Mouse (Mus musculus) midbrain, embryonic 13.5 days (tissue): ENCODE measurements at regions not wholly inside any gene's neighbourhood (a gene's known extent, or its start where the extent isn't known, plus 50 kb on each side); places are given as distances from the start of the nearest gene placed in this dataset.

Source experiments
- ATAC-seq: fragments of 200-750 bp; cut with Nextera tagmentation; 2 replicates; pipeline ENCODE4 v1.8.0; 2017; ENCODE audit warnings: mild to moderate bottlenecking, moderate TSS enrichment, moderate library complexity
- H3K27ac ChIP-seq: fragments of 300-500 bp; sonication (generic); 2 replicates; pipeline ENCODE4 v1.5.1; 2015; ENCODE audit warnings: inconsistent platforms, mild to moderate bottlenecking, moderate library complexity
- H3K27me3 ChIP-seq: fragments of 300-500 bp; sonication (generic); 2 replicates; pipeline ENCODE4 v1.6.1; 2015; ENCODE audit warnings: mild to moderate bottlenecking, inconsistent platforms
- H3K36me3 ChIP-seq: fragments of 300-500 bp; sonication (generic); 2 replicates; pipeline ENCODE4 v1.6.1; 2015; ENCODE audit warnings: mild to moderate bottlenecking, inconsistent platforms
- H3K4me1 ChIP-seq: fragments of 300-500 bp; sonication (generic); replicated peaks from 2 replicates; pipeline ENCODE4 v1.6.1; 2015; ENCODE audit warnings: inconsistent platforms
- H3K4me2 ChIP-seq: fragments of 300-500 bp; sonication (generic); replicated peaks from 2 replicates; pipeline ENCODE4 v1.6.1; 2015; ENCODE audit warnings: moderate library complexity, mild to moderate bottlenecking, inconsistent platforms
- H3K4me3 ChIP-seq: fragments of 300-500 bp; sonication (generic); replicated peaks from 2 replicates; pipeline ENCODE4 v1.5.1; 2015; ENCODE audit warnings: mild to moderate bottlenecking, inconsistent platforms
- H3K9ac ChIP-seq: fragments of 300-500 bp; sonication (generic); replicated peaks from 2 replicates; pipeline ENCODE4 v1.6.1; 2015; ENCODE audit warnings: mild to moderate bottlenecking, inconsistent platforms
- H3K9me3 ChIP-seq: fragments of 300-500 bp; sonication (generic); 2 replicates; pipeline ENCODE4 v1.6.1; 2016; ENCODE audit warnings: mild to moderate bottlenecking, inconsistent platforms
- WGBS: fragments of 180-500 bp; shearing (Covaris S2); methylation state at CpG from one replicate; pipeline ENCODE4 v1.1.7; 2015; 5-methylcytosine and 5-hydroxymethylcytosine counted together

- Histone ChIP-seq H3K27ac (no peak overlapping the region), H3K4me2 (no peak overlapping the region), H3K27me3 (no peaks in the 10 kb centered on the region), H3K9me3 (no peaks in the 10 kb centered on the region), H3K9ac (no peak overlapping the region), H3K4me3 (no peak overlapping the region), H3K4me1 (no peaks in the 10 kb centered on the region), H3K36me3 (no peaks in the 10 kb centered on the region)
- no peak for ATAC-seq
- 92% methylated on average over 10 of the region's 10 CpGs for WGBS
These were observed 106.6 kb upstream of the Id2 start for GRCm38 (mm10) chr12:25203371-25204067.

GRCm38 (mm10) chr12:25200161-25200560 lies 103.2 kb upstream of the Id2 start:
- H3K9ac ChIP-seq = no peak overlapping the region
- WGBS = 95% methylated on average over 4 of the region's 4 CpGs
- H3K27ac ChIP-seq = no peak overlapping the region
- ATAC-seq = no peak
- H3K9me3 ChIP-seq = no peaks in the 10 kb centered on the region
- H3K36me3 ChIP-seq = no peaks in the 10 kb centered on the region
- H3K4me3 ChIP-seq = no peak overlapping the region
- H3K4me2 ChIP-seq = no peak overlapping the region
- no peaks in the 10 kb centered on the region for H3K27me3 ChIP-seq
- H3K4me1 ChIP-seq = no peaks in the 10 kb centered on the region

- no peak for ATAC-seq
- WGBS = 35% methylated on average over 3 of the region's 4 CpGs
- Histone ChIP-seq H3K4me1 (no peaks in the 10 kb centered on the region), H3K4me2 (no peak overlapping the region), H3K36me3 (no peaks in the 10 kb centered on the region), H3K27me3 (no peaks in the 10 kb centered on the region), H3K9ac (no peak overlapping the region), H3K4me3 (no peak overlapping the region), H3K9me3 (no peaks in the 10 kb centered on the region), H3K27ac (no peak overlapping the region)
These were observed 100.8 kb upstream of the Id2 start for GRCm38 (mm10) chr12:25197757-25198156.

- no peak for ATAC-seq
- Histone ChIP-seq H3K4me3 (no peak overlapping the region), H3K4me2 (no peak overlapping the region), H3K9me3 (no peaks in the 10 kb centered on the region), H3K27me3 (no peaks in the 10 kb centered on the region), H3K36me3 (no peaks in the 10 kb centered on the region), H3K27ac (no peak overlapping the region), H3K4me1 (no peaks in the 10 kb centered on the region), H3K9ac (no peak overlapping the region)
- 94% methylated on average over 4 of the region's 4 CpGs for WGBS
These were observed 99.1 kb upstream of the Id2 start for GRCm38 (mm10) chr12:25196022-25196421.

GRCm38 (mm10) chr12:25192216-25192615 lies 95.3 kb upstream of the Id2 start:
- no peaks in the 10 kb centered on the region for H3K36me3 ChIP-seq
- no peak overlapping the region for H3K4me3 ChIP-seq
- H3K9ac ChIP-seq = no peak overlapping the region
- no peaks in the 10 kb centered on the region for H3K27me3 ChIP-seq
- H3K27ac ChIP-seq = no peak overlapping the region
- no peak overlapping the region for H3K4me2 ChIP-seq
- no peak for ATAC-seq
- 94% methylated on average over 6 of the region's 6 CpGs for WGBS
- 0 out of 2 replicates have a peak, but pooled peaks cover 3% of the 10 kb centered on the region for H3K4me1 ChIP-seq
- no peaks in the 10 kb centered on the region for H3K9me3 ChIP-seq

- H3K9me3 ChIP-seq = no peaks in the 10 kb centered on the region
- H3K27ac ChIP-seq = no peak overlapping the region
- H3K36me3 ChIP-seq = no peaks in the 10 kb centered on the region
- H3K27me3 ChIP-seq = no peaks in the 10 kb centered on the region
- H3K9ac ChIP-seq = no peak overlapping the region
- H3K4me1 ChIP-seq = 0 out of 2 replicates have a peak, but pooled peaks cover 3% of the 10 kb centered on the region
- no peak for ATAC-seq
- no peak overlapping the region for H3K4me2 ChIP-seq
- WGBS = 75% methylated on average over 6 of the region's 6 CpGs
- no peak overlapping the region for H3K4me3 ChIP-seq
These were observed 93.4 kb upstream of the Id2 start for GRCm38 (mm10) chr12:25190360-25190759.

GRCm38 (mm10) chr12:25189174-25189761 lies 92.3 kb upstream of the Id2 start:
- Histone ChIP-seq H3K27ac (no peak overlapping the region), H3K9me3 (no peaks in the 10 kb centered on the region), H3K27me3 (no peaks in the 10 kb centered on the region), H3K4me2 (no peak overlapping the region), H3K4me3 (no peak overlapping the region), H3K36me3 (no peaks in the 10 kb centered on the region), H3K4me1 (0 out of 2 replicates have a peak, but pooled peaks cover 3% of the 10 kb centered on the region), H3K9ac (no peak overlapping the region)
- 83% methylated on average over 16 of the region's 16 CpGs for WGBS
- no peak for ATAC-seq

- H3K4me3 ChIP-seq = no peak overlapping the region
- H3K4me1 ChIP-seq = 0 out of 2 replicates have a peak, but pooled peaks cover 3% of the 10 kb centered on the region
- no peaks in the 10 kb centered on the region for H3K27me3 ChIP-seq
- no peak for ATAC-seq
- 82% methylated on average over 3 of the region's 3 CpGs for WGBS
- H3K4me2 ChIP-seq = no peak overlapping the region
- no peak overlapping the region for H3K27ac ChIP-seq
- no peaks in the 10 kb centered on the region for H3K9me3 ChIP-seq
- H3K9ac ChIP-seq = no peak overlapping the region
- H3K36me3 ChIP-seq = no peaks in the 10 kb centered on the region
These were observed 91.6 kb upstream of the Id2 start for GRCm38 (mm10) chr12:25188556-25188955.

GRCm38 (mm10) chr12:25187216-25187615 lies 90.3 kb upstream of the Id2 start:
- Histone ChIP-seq H3K4me2 (no peak overlapping the region), H3K4me1 (0 out of 2 replicates have a peak, but pooled peaks cover 3% of the 10 kb centered on the region)
- 71% methylated on average over 3 of the region's 3 CpGs for WGBS

GRCm38 (mm10) chr12:25182680-25183079 lies 85.7 kb upstream of the Id2 start:
- H3K9me3 ChIP-seq = 0 out of 2 replicates have a peak, but pooled peaks cover 6% of the 10 kb centered on the region
- H3K27ac ChIP-seq = no peak overlapping the region
- H3K36me3 ChIP-seq = no peaks in the 10 kb centered on the region
- no peak overlapping the region for H3K4me3 ChIP-seq
- H3K4me1 ChIP-seq = no peaks in the 10 kb centered on the region
- H3K4me2 ChIP-seq = no peak overlapping the region
- no peaks in the 10 kb centered on the region for H3K27me3 ChIP-seq
- H3K9ac ChIP-seq = no peak overlapping the region
- ATAC-seq = no peak
- WGBS = 94% methylated on average over 4 of the region's 4 CpGs

More at GRCm38 (mm10) chr12:25187216-25187615, 90.3 kb upstream of the Id2 start:
- no peaks in the 10 kb centered on the region for H3K27me3 ChIP-seq
- no peak for ATAC-seq
- no peaks in the 10 kb centered on the region for H3K36me3 ChIP-seq
- no peak overlapping the region for H3K4me3 ChIP-seq
- H3K9me3 ChIP-seq = no peaks in the 10 kb centered on the region
- no peak overlapping the region for H3K9ac ChIP-seq
- no peak overlapping the region for H3K27ac ChIP-seq

GRCm38 (mm10) chr12:25181317-25181716 lies 84.4 kb upstream of the Id2 start:
- Histone ChIP-seq H3K4me2 (no peak overlapping the region), H3K9me3 (0 out of 2 replicates have a peak, but pooled peaks cover 6% of the 10 kb centered on the region), H3K27ac (no peak overlapping the region), H3K4me3 (no peak overlapping the region), H3K9ac (no peak overlapping the region), H3K4me1 (no peaks in the 10 kb centered on the region), H3K27me3 (no peaks in the 10 kb centered on the region), H3K36me3 (no peaks in the 10 kb centered on the region)
- WGBS = 93% methylated on average over 8 of the region's 8 CpGs
- no peak for ATAC-seq

GRCm38 (mm10) chr12:25180861-25181260 lies 83.9 kb upstream of the Id2 start:
- H3K9me3 ChIP-seq = 0 out of 2 replicates have a peak, but pooled peaks cover 6% of the 10 kb centered on the region
- no peak overlapping the region for H3K9ac ChIP-seq
- H3K4me1 ChIP-seq = no peaks in the 10 kb centered on the region
- no peak for ATAC-seq
- H3K4me3 ChIP-seq = no peak overlapping the region
- no peak overlapping the region for H3K27ac ChIP-seq
- 90% methylated on average over 1 of the region's 1 CpGs for WGBS
- no peak overlapping the region for H3K4me2 ChIP-seq
- no peaks in the 10 kb centered on the region for H3K36me3 ChIP-seq
- no peaks in the 10 kb centered on the region for H3K27me3 ChIP-seq
